Mouse (Mus musculus) layer of hippocampus, adult 9-11 months (tissue): ENCODE measurements at regions not wholly inside any gene's neighbourhood (a gene's known extent, or its start where the extent isn't known, plus 50 kb on each side); places are given as distances from the start of the nearest gene placed in this dataset.
"Not testable (repeated sequence)": the region's sequence is repeated elsewhere in the genome, so short reads cannot be mapped to it uniquely, and the experiment has no call there.

ENCODE experiments used
- DNase-seq: peaks from one replicate; pipeline ENCODE4 v3.0.0; 2022

GRCm38 (mm10) chr2:92664939-92665338 lies 65.4 kb downstream of the Chst1 start:
- no peak for DNase-seq

GRCm38 (mm10) chr2:92667192-92667591 lies 67.7 kb downstream of the Chst1 start:
- DNase-seq = no peak

- DNase-seq = no peak
Measured at GRCm38 (mm10) chr2:92667756-92668155, 68.2 kb downstream of the Chst1 start.

GRCm38 (mm10) chr2:92669431-92670081 lies 70.0 kb downstream of the Chst1 start:
- not testable (repeated sequence) for DNase-seq

- DNase-seq = peak; percentile 48
Measured at GRCm38 (mm10) chr2:92671586-92671985, 72.1 kb downstream of the Chst1 start.

- DNase-seq = peak; percentile 57
Measured at GRCm38 (mm10) chr2:92672106-92672505, 72.6 kb downstream of the Chst1 start.

- peak; percentile 54 for DNase-seq
Measured at GRCm38 (mm10) chr2:92673064-92673813, 73.7 kb downstream of the Chst1 start.

- no peak for DNase-seq
Measured at GRCm38 (mm10) chr2:92673931-92674330, 74.4 kb downstream of the Chst1 start.

GRCm38 (mm10) chr2:92675247-92675646 lies 75.7 kb downstream of the Chst1 start:
- peak; percentile 93 for DNase-seq

- DNase-seq = no peak
Measured at GRCm38 (mm10) chr2:92678276-92678930, 78.9 kb downstream of the Chst1 start.

GRCm38 (mm10) chr2:92678999-92679704 lies 79.6 kb downstream of the Chst1 start:
- no peak for DNase-seq

- no peak for DNase-seq
Measured at GRCm38 (mm10) chr2:92682256-92682655, 82.7 kb downstream of the Chst1 start.

GRCm38 (mm10) chr2:92687702-92688101 lies 88.2 kb downstream of the Chst1 start:
- peak; percentile 89 for DNase-seq

GRCm38 (mm10) chr2:92689203-92689602 lies 89.7 kb downstream of the Chst1 start:
- peak; percentile 81 for DNase-seq

GRCm38 (mm10) chr2:92690304-92690703 lies 90.8 kb downstream of the Chst1 start:
- DNase-seq = peak; percentile 51

GRCm38 (mm10) chr2:92691438-92691837 lies 91.9 kb downstream of the Chst1 start:
- DNase-seq = no peak

GRCm38 (mm10) chr2:92692623-92693022 lies 93.1 kb downstream of the Chst1 start:
- peak; percentile 72 for DNase-seq

GRCm38 (mm10) chr2:92693024-92693423 lies 93.5 kb downstream of the Chst1 start:
- no peak for DNase-seq

- DNase-seq = no peak
Measured at GRCm38 (mm10) chr2:92694797-92695196, 95.3 kb downstream of the Chst1 start.

- DNase-seq = peak; percentile 58
Measured at GRCm38 (mm10) chr2:92695869-92696268, 96.4 kb downstream of the Chst1 start.

GRCm38 (mm10) chr2:92697721-92698120 lies 98.2 kb downstream of the Chst1 start:
- no peak for DNase-seq

GRCm38 (mm10) chr2:92699360-92699759 lies 99.9 kb downstream of the Chst1 start:
- no peak for DNase-seq

- no peak for DNase-seq
Measured at GRCm38 (mm10) chr2:92704035-92704434, 104.5 kb downstream of the Chst1 start.
